Mouse (Mus musculus) WW6 (cell line): ENCODE data around the gene Fgf9.

ENCODE experiments used
- DNase-seq: peaks from one replicate; pipeline ENCODE4 v3.0.0-alpha.2; 2013; ENCODE audit warnings: low read depth, low spot score

Gene Fgf9

GRCm38 (mm10) chr14:58070481-58071119 is at the start of gene Fgf9:
Fgf9 (plus strand) TSS chr14:58070547.
- no peak for DNase-seq

GRCm38 (mm10) chr14:58034567-58034966 is 35.8 kb upstream of the Fgf9 start:
- no peak for DNase-seq

- no peak for DNase-seq
Measured at GRCm38 (mm10) chr14:58036174-58036573, 34.2 kb upstream of the Fgf9 start.

- no peak for DNase-seq
Measured at GRCm38 (mm10) chr14:58046639-58047284, 23.6 kb upstream of the Fgf9 start.

- no peak for DNase-seq
Measured at GRCm38 (mm10) chr14:58050691-58051090, 19.7 kb upstream of the Fgf9 start.

GRCm38 (mm10) chr14:58067586-58067985 is 2.8 kb upstream of the Fgf9 start:
- no peak for DNase-seq

GRCm38 (mm10) chr14:58068641-58069040 is 1.7 kb upstream of the Fgf9 start:
- DNase-seq, result no peak

GRCm38 (mm10) chr14:58069927-58070326 is 420 bp upstream of the Fgf9 start:
- DNase-seq, result no peak

- DNase-seq, result no peak
Measured at GRCm38 (mm10) chr14:58071120-58071641, 834 bp downstream of the Fgf9 start.

GRCm38 (mm10) chr14:58071830-58072770 is 1.8 kb downstream of the Fgf9 start:
- no peak for DNase-seq

GRCm38 (mm10) chr14:58072771-58073501 is 2.6 kb downstream of the Fgf9 start:
- DNase-seq, result no peak

- no peak for DNase-seq
Measured at GRCm38 (mm10) chr14:58073936-58074335, 3.6 kb downstream of the Fgf9 start.

GRCm38 (mm10) chr14:58074621-58075432 is 4.5 kb downstream of the Fgf9 start:
- DNase-seq, result no peak

- DNase-seq, result no peak
Measured at GRCm38 (mm10) chr14:58075433-58076029, 5.2 kb downstream of the Fgf9 start.

- DNase-seq, result no peak
Measured at GRCm38 (mm10) chr14:58076030-58076521, 5.7 kb downstream of the Fgf9 start.

- no peak for DNase-seq
Measured at GRCm38 (mm10) chr14:58076726-58077255, 6.4 kb downstream of the Fgf9 start.

- no peak for DNase-seq
Measured at GRCm38 (mm10) chr14:58079471-58079870, 9.1 kb downstream of the Fgf9 start.

GRCm38 (mm10) chr14:58081955-58082354 is 11.6 kb downstream of the Fgf9 start:
- DNase-seq, result no peak

GRCm38 (mm10) chr14:58084240-58084639 is 13.9 kb downstream of the Fgf9 start:
- no peak for DNase-seq

- DNase-seq, result no peak
Measured at GRCm38 (mm10) chr14:58087326-58087725, 17.0 kb downstream of the Fgf9 start.
